Mouse (Mus musculus) olfactory bulb, adult 2 months (tissue): ENCODE data around the gene Chchd10.

ENCODE experiments used
- CTCF ChIP-seq: fragments of 200-500 bp; IDR thresholded peaks from 2 replicates; pipeline ENCODE4 v1.5.1; 2012; ENCODE audit warnings: low read depth, mild to moderate bottlenecking, low read length, moderate library complexity; ENCODE audit not compliant: insufficient read depth
- POLR2A ChIP-seq: fragments of 200-500 bp; IDR thresholded peaks from 2 replicates; pipeline ENCODE4 v1.6.1; 2012; ENCODE audit warnings: mild to moderate bottlenecking, low read depth, low read length, moderate library complexity; ENCODE audit not compliant: insufficient read depth

GRCm38 (mm10) chr10:75895730-75896129, 37.2 kb upstream of the Chchd10 start:
- TF ChIP-seq CTCF (no peak), POLR2A (no peak)
